Mouse (Mus musculus) bone marrow macrophage, adult 2 months (primary cell): Measurements from ENCODE around the gene Fmo1. TPM values are rescaled to one million over a fixed set of nuclear protein-coding genes. Genes with fewer than 3 reads are reported as not detected.

Source experiments
- H3K27ac ChIP-seq: 2 replicates; pipeline ENCODE4 v1.5.1; 2012; ENCODE audit warnings: low read depth, low read length; ENCODE audit not compliant: insufficient read depth
- H3K4me1 ChIP-seq: 2 replicates; pipeline ENCODE4 v1.6.1; 2012; ENCODE audit warnings: low read length; ENCODE audit not compliant: control insufficient read depth, insufficient read depth
- H3K4me3 ChIP-seq: 2 replicates; pipeline ENCODE4 v1.5.1; 2012; ENCODE audit warnings: mild to moderate bottlenecking, low read length, moderate library complexity; ENCODE audit not compliant: insufficient read depth
- CTCF ChIP-seq: IDR thresholded peaks from 2 replicates; pipeline ENCODE4 v1.5.1; 2012; ENCODE audit warnings: low read depth, mild to moderate bottlenecking, low read length, moderate library complexity
- POLR2A ChIP-seq: IDR thresholded peaks from 2 replicates; pipeline ENCODE4 v1.6.1; 2012; ENCODE audit warnings: mild to moderate bottlenecking, low read depth, low read length, borderline replicate concordance
- polyA plus RNA-seq: library from polyadenylated mRNA; stranded (reverse); fragments of >200 nt; gene quantifications from 2 replicates; pipeline ENCODE4 v1.2.4, GENCODE M21; 2012; ENCODE audit not compliant: missing spikeins, insufficient read depth, insufficient read length

Gene Fmo1
- polyA plus RNA-seq, 1 experiment, result not detected

GRCm38 (mm10) chr1:162863579-162863978 lies 2.8 kb downstream of the Fmo1 start:
- Histone ChIP-seq H3K4me3 (no peak overlapping the region), H3K27ac (no peak overlapping the region), H3K4me1 (no peaks in the 10 kb centered on the region)
- TF ChIP-seq CTCF (no peak), POLR2A (no peak)

GRCm38 (mm10) chr1:162862328-162862727 lies 4.1 kb downstream of the Fmo1 start:
- H3K27ac ChIP-seq, result no peak overlapping the region
- H3K4me3 ChIP-seq, result no peak overlapping the region
- no peaks in the 10 kb centered on the region for H3K4me1 ChIP-seq
- TF ChIP-seq POLR2A (no peak), CTCF (no peak)

GRCm38 (mm10) chr1:162859996-162860605 lies 6.3 kb downstream of the Fmo1 start:
- H3K4me3 ChIP-seq, result no peak overlapping the region
- TF ChIP-seq POLR2A (no peak), CTCF (no peak)
- H3K4me1 ChIP-seq, result no peaks in the 10 kb centered on the region
- H3K27ac ChIP-seq, result no peak overlapping the region

GRCm38 (mm10) chr1:162859545-162859976 lies 6.8 kb downstream of the Fmo1 start:
- no peak overlapping the region for H3K4me3 ChIP-seq
- no peak for TF ChIP-seq POLR2A
- TF ChIP-seq CTCF, result no peak

GRCm38 (mm10) chr1:162858748-162859130 lies 7.7 kb downstream of the Fmo1 start:
- Histone ChIP-seq H3K27ac (no peak overlapping the region), H3K4me3 (no peak overlapping the region), H3K4me1 (no peaks in the 10 kb centered on the region)
- TF ChIP-seq POLR2A, result no peak
- no peak for TF ChIP-seq CTCF

More at GRCm38 (mm10) chr1:162859545-162859976, 6.8 kb downstream of the Fmo1 start:
- no peaks in the 10 kb centered on the region for H3K4me1 ChIP-seq
- no peak overlapping the region for H3K27ac ChIP-seq

GRCm38 (mm10) chr1:162857766-162858747 lies 8.4 kb downstream of the Fmo1 start:
- no peak overlapping the region for H3K27ac ChIP-seq
- no peak for TF ChIP-seq CTCF
- no peak for TF ChIP-seq POLR2A
- H3K4me1 ChIP-seq, result no peaks in the 10 kb centered on the region
- H3K4me3 ChIP-seq, result no peak overlapping the region

- TF ChIP-seq POLR2A (no peak), CTCF (no peak)
- H3K27ac ChIP-seq, result no peak overlapping the region
- no peak overlapping the region for H3K4me3 ChIP-seq
- H3K4me1 ChIP-seq, result no peaks in the 10 kb centered on the region
Observed at GRCm38 (mm10) chr1:162853812-162854482, 12.5 kb downstream of the Fmo1 start.

- TF ChIP-seq POLR2A (no peak), CTCF (no peak)
- Histone ChIP-seq H3K4me3 (no peak overlapping the region), H3K27ac (no peak overlapping the region), H3K4me1 (no peaks in the 10 kb centered on the region)
Observed at GRCm38 (mm10) chr1:162847554-162847953, 18.9 kb downstream of the Fmo1 start.

- Histone ChIP-seq H3K4me3 (no peak overlapping the region), H3K27ac (no peak overlapping the region), H3K4me1 (no peaks in the 10 kb centered on the region)
- TF ChIP-seq POLR2A (no peak), CTCF (no peak)
Observed at GRCm38 (mm10) chr1:162840211-162840610, 26.2 kb downstream of the Fmo1 start.

GRCm38 (mm10) chr1:162838976-162839375 lies 27.4 kb downstream of the Fmo1 start:
- Histone ChIP-seq H3K4me3 (no peak overlapping the region), H3K27ac (no peak overlapping the region), H3K4me1 (no peaks in the 10 kb centered on the region)
- TF ChIP-seq POLR2A (no peak), CTCF (no peak)
